Mouse (Mus musculus) cerebellum, postnatal 36 days (tissue): ENCODE measurements around the gene Arl3.

ENCODE experiments used
- DNase-seq, 2 experiments: peaks; one replicate each; pipeline ENCODE4 v3.0.0; 2021 to 2022; ENCODE audit warnings: mixed read lengths in 2 of 2

Arl3 gene

DNA sequence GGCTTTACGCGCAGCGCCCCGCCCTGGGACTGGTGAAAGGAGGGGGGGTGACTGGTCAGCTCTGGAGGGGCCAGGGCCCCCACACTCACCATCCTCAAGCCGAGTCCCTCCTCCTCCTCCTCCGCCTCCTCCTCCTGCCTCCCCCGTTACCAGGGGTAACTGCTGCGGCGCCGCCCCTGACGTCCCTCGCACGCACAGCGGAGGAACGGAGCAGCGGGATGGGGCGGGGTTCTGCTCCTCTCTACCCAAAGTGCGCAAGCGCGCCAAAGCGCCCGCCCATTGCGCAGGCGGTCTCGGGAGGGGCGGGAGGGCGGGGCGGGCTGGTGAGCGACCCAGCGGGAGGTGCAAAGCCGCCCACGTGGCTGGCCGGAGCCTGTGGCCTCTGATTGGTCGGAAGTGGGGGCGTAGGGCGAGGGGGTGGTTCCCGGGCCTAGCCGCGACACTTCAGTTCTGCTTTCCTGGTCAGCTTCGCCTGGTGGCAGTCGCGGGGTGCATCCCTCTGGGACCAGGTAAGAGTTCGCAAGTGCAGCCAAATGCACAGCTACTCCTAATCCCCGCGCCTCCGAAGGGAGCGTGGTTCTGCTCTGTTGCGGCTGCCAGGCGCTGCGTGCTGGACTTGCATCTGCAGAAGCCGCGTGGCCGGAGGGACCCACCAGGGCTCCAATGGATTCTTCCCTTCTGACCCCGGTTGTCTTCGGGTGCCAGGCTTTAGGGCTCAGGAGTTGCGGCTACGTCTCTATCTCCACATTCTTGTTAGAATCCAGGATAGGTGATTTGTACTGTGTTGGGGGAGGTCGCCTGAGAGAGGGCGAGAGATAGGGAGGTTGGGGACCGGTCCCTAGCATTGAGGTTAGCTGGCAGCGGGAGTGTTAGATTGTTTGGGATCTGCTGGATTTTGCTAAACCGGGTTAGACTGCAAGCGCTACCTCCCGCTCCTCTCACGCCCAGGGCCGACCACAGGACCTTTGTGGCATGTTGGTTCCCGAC lies at the start of gene Arl3, which contains the start of gene Sfxn2:
Gene Arl3, minus strand, starts transcription at position 248 of the 987 bp plus-strand sequence.
Gene Sfxn2, plus strand, starts transcription at position 415 of the 987 bp plus-strand sequence.
- DNase-seq, result peak; percentile 91 to 95

DNA sequence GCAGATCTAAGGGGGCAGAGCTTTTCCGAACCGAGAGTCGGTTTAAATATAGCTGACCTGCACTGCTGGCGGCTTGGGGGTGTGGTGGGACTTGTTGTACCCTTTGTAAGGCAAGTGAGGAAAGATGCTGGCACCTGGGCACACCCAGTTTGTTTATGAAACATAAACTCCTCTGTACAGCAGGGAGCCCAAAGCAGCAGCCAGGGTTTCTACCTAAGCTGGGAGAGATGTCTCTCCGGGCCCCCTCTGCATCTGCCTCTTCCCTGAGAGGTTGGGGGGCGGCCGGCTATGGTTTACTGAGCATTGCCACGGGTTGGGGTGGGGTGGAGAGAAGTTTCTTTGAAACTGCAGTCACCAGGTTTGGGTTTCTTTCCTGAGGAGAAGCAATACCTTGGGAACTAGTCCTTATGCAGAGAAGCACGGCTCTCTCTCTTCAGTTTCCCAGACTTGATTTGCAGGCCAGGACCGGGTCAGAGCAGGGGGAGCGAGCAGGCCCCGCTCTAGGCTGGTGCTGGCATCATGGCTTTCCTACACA lies 49.7 kb upstream of the Arl3 start:
- no peak for DNase-seq

DNA sequence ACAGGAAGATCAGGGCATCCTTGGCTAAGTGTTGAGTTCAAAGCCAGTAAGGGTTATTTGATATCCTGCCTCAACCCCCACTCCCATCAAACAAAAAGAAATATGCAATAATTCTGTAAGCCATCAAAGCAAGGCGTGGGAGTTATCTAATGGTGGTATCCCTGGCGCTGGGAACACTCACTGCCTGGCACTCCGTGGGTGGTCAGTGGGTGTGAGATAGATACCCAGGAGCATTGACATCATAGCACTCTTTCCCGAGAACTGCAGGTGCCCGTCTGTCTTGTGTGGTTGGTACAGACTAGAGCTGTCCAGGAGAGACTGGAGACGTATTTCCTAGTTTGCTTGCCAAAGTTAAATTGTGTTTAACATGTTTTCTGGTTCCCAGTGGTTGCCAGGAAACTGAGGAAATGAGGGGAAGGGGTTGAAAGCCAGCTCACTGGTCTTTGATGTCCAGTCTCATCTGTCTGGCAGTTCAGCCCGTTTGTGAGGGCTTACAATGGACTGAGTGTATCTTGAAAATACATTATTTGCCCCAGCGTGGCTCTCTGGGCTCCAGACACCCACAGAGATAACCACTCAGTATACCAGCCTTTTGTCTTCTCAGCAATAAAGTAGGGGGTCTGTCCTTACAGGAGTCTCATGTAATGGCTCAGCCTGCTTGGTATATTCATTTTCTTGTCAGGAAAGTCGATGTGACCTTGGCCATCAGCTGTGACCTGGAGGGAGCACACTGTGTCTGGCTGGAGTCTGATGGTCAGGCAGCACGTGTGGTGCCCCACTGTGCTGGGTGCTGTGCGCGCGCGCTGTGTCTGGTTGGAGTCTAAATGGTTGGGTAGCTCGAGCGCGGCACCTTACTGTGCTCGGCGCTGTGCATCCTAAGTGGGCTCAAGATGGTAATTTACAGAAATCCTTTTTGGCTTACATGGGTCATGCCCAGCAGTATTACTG lies 48.5 kb upstream of the Arl3 start:
- DNase-seq, result no peak

DNA sequence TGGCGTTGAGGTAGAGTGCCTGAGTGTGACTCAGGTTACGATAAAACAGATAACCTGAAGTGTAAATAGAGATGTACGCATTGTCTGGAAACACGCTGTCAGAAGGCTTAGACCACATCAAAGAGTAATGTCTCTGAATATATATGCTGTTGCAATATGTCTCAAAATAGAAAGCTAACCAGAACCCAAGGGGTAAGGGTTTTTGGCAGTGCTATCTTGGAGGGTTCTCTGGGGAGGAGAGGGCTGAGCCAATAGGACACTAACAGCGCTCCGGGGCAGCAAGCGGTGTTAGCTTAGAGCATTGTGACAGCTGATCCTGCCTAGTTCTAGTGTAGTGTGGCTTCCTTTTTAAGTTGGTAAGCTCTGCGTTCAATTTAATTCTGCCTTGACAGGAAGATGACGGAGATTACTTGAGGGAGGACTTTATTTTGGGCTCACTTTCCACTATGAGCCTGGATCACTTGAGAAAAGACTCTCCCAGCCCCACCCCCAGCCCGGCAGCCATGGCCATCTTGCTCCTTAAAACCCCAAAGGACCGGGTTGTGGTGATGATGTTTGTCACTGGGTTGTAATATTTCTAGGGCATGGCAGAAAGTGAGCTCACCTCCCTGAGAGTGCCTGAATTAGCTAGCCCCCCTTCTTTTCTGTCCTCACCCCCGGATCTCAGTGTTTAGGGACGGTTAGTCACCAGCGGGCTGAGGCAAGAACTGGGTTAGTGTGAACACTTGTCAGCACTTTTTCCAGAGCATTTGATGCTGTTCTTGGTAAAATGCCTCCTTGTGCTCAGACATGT lies 47.2 kb upstream of the Arl3 start:
- DNase-seq, result no peak

DNA sequence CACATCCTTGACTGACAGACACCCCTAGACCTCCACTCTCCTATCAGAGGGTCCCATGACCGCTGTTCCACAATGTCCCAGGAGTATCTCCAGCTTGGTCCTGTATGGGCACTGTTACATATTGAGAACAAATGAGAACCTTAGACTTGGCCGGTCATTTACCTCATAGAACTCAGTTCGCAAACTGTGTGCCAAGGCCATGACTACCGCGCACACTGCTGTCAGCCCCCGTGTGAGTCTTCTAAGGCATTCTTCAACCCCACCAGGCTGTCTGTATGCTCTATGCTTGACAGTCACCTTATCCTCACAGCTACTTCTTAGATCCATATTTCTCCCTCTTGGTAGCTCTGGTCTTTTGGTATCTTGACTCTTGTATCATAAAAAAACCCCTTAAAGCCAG lies 46.5 kb upstream of the Arl3 start:
- DNase-seq, result no peak

DNA sequence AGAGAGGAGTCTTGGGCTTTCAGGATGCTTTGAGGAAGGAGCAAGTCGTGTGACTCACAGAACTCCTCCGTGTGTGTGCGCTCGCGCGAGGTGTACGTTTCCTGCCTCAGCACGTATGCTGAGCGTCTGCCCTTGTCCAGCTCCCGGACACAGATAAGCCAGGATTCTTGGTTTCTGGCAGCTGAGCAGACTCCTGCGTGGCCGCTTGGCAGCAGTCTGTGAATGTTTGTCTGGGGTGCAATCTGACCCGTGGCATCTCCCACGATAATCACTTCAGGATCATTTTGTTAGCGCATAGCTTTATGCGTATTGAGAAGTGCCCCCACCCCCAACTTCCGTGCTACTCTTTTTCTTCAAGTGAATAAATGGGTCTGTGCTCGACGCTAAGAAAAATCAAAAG lies 46.0 kb upstream of the Arl3 start:
- peak; percentile 43 to 48 for DNase-seq

DNA sequence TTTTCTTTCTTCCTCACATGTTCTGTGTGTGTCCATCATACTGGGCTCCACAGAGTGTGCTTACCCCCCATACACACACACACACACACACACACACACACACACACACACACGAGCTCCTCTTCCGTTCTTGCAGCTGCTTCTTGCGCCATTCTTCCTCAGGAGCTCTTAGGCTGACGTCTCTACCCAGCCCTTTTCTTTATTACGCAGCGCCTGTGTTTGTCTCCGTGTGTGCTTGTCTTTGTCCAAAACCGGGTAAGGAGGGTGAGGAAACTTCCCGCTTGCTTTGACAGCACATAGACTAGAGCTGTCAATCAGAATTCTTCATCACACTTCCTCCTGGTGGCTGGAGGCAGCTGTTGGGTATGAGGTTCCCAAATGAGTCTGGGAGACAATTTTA lies 45.3 kb upstream of the Arl3 start:
- no peak for DNase-seq

DNA sequence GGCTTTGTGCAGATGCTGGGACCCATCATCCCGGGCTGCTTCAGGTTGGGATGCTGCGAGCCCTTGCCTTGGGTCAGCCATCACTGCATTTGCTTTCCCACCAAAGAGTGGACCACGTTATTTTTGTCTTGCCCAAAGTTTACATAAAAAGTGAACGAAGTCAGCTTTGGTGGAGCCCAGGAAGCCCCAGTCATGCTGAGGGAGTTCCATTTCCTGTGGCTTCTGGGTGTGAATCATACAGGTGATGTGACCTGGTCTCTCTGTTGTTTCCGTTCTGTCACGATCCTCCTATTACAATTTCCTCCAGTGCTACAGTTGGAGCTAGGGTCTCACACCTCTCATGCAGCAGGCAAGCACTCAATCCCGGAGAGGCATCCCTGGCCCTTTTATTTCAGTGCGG lies 44.4 kb upstream of the Arl3 start:
- DNase-seq, result no peak

DNA sequence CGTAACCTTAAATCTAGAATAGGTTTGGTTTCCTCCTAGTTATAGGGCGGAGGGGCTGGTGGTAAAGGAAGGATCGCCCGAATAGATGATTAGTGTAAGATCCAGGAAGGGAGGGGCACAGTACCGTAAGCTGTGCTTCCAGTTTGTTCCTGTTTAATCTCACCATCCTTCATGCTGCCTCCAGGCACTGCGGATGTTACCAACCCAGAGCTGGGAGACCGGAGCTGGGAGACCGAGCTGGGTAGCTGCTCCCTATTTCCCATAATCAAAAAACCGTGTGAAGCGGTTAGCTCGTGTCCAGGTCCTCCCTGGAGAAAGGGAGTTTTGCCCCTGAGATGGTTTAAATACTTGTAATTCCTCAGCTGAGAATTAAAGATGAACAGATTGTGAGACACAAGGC lies 43.4 kb upstream of the Arl3 start:
- no peak for DNase-seq

DNA sequence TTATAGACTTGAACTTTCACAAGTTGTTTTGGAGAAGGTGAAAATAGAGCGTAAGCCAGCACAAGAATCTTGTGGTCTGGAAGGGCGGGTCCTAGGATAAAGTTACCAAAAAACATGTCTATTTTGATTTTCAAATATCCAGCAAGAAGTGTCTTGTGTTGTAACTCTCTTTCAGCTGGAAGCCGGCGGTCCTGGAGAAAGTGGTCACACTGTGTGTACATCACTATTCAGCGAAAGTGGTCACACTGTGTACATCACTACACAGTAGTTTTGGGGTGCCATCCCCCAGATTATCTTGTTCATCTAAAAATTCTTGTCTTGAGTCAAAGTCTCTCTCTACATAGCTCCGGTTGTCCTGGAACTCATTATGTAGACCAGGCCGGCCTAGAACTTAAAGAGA lies 35.2 kb upstream of the Arl3 start:
- no peak for DNase-seq

DNA sequence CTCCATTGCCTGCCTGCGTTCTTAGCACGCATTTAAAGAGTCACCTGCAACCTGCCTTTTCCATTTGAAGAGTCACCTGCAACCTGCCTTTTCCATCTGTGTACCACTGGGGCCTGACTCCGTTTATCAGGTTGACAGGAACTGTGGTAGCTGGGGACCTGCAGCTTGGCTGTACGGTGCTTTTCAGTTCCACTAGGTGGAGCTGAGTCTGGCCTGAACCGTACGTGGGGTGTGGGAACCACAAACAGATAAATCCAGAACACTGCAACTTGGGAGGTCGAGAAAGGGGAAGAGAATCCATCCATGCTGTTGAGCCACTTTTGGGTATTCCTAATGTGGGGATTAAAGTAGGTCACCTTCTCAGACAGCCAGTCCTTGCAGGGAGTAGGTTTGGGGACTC lies 34.4 kb upstream of the Arl3 start:
- no peak for DNase-seq

DNA sequence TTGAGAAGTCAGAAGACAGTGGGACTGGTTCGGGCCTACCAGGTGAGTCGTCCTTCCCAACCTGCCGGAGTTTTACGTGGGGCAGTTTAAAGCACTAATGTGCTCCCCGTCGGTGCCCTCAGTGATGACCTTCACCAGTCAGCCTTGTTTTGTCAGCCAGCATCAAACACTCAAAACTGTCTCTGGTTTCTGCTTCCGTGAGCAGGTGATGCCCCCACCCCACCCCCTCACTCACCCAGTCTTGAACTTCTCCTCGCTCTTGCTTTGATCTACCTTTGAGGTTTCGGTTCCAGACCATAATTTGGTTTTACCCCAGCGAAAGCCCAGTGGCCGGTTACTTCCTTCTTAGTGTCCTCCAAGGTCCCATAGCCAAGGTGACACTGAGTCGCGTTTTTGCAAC lies 33.7 kb upstream of the Arl3 start:
- no peak for DNase-seq

DNA sequence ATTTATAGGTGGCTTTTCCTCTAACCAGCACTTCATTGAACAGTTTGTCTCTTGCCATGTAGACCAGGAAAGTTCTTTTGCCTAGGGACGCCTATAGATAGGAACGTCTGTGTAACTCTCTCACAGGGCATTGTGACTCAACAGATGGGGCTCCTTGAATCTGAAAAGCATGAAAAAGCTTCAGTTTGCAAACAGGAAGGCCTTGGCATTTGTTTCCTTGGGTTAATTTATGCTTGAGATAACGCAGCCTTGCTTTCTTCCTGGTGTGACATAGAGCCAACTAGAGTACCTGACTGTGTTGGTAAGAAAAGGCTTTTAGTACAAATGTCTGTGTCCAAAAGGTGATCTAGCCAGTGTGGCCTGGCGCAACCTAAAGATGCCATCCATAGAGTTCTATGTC lies 29.4 kb upstream of the Arl3 start:
- no peak for DNase-seq

DNA sequence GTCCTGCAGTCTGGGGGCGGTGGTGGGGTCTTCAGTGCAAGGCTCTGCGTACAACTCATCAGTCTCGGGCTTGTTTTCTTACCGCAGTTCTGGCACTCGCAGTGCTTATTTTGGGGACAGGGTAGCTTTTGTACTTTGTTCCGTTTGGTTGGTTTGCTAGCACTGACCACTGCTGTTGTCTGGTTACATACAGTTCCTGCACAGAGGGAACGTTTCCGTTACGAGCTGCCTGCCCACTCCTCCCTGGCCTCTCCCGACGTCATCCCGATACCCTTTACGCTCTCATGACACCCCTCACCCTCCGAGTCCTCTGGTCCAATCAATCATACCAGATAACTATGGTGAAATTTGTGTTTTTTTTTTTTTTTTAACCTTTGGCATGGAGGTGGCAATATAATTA lies 28.5 kb upstream of the Arl3 start:
- DNase-seq, result no peak

DNA sequence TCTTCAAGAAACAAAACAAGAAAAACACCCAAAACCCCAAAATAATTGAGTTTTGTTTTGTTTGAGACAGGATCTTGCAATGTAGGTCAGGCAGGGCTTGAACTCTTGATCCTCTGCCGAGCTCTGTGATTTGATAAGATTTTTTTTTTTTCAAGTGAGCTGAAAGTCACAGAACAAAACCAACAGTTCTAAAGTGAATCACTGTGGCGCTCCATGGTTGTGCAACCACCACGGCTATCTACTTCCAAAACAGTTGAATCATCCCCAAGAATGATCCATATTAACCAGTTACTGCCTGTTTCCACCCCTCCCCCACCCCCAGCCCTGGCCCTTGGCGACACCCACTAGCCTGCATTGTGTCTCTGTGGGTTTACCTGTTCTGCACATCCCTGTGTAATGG lies 27.4 kb upstream of the Arl3 start:
- no peak for DNase-seq

DNA sequence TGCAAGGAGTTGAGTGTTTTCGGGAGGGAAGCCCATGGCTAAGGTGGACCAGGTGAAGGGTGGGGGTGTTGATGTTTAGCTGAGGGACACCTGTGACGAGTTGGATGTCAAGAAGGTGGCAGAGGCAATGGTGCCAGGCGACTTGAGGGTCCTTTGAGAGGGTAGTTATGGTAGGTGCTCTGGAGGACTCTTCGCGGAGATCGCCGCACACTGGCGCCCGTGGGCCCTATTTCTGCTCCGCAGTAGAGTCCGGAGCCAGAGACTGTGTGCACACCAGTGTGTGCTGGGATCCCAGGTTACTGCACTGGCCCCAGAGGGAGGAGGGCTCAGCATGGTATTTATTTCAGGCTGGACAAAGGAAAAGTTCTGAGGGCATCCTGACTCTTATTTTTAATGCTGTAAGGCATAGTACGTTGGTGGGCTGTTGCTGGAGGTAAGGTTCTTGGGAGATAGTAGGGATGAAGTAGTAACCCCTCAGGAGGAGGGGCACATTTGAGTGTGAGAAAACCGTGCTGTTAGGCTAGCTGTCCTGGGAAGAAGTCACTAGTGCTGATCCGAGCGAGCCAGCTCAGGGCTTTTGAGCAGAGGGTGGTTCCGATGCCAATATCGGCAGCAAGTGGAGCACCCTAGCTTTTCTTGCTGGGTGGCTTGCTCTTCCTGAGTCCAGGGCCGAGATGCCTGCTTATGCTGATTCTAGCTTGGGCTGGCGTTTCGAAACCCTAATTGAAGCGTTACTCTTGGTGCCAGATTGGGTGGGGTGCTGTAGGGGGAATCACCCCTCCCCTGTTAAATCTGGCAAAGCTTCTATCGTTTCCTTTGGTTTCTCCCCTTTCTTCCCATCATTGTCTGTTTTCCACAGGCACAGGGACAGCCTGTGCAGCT lies 26.6 kb upstream of the Arl3 start:
- DNase-seq, result peak in 1 of 2 experiments; percentile 19

DNA sequence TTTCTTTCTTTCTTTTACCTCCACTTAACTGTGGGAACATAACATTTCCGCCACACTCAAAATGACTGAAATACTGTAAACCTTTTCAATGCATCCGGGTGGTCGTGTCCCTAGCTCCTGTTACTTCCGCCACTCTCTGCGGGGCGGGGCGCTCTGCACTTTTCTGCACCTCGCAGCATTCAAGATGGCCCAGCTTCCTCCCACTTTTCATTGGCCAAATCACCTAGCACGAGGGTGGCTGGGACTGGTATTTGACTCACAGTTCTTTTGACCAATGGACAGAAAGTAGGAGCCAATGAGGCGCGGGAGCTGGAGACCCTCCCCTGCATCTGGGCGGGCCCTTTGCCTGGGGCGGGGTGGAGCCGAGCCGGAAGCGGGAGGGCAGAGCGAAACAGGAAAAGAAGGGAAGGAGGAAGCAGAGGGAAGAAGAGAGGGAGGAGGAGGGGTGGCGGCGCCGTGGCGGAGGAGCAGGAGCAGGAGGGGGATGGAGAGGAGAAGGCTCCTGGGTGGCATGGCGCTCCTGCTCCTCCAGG lies 25.8 kb upstream of the Arl3 start, which contains the start of gene Wbp1l:
Gene Wbp1l, plus strand, starts transcription at position 365 of the 533 bp plus-strand sequence.
- peak; percentile 93 for DNase-seq

DNA sequence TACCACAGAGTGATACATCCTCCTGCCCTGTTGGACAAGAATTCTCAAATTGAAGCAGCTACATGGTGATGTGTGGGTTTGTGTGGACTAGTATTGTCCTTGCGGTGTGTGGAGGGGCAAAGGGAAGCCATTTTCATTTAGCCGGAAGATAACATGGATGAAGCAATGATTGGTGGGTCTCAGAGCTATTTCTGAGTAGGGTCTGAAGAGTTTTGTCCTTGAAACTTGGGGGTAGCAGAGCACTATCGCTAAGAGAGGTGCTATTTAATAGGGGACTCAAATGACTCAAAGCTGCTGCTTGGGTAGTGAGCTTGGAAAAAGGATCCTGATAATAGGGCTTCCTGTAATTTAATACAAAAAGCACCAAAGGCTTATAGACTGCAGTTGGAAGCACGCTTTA lies 25.2 kb upstream of the Arl3 start:
- no peak for DNase-seq

DNA sequence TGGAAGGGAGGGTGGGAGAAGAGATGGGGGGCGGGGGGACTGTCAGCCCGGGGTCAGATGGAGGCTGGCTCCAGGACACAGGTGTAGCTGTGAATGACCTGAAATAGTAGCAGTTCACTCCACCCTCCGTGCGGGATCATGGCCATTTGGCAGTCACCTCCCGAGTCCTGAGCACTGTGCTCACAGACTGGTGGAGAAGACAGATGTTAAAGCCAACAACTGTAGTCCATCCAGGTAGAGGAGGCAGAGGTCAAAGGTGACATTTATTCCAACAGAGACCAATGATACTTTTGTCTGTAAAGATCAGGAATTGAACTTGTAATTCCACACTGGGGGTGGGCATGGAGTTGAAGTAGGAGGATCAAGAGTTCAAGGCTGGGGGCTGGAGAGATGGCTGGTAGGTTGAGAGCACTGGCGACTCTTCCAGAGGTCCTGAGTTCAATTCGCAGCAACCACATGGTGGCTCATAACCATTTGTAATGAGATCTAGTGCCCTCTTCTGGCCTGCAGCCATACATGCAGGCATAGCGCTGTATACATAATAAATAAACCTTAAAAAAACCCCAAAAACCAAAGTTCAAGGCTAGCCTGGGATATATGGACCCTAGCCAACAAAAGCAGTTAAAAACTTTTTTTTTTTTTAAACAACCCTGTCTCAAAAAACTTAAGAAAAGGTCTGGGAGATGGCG lies 19.9 kb upstream of the Arl3 start:
- DNase-seq, result no peak

DNA sequence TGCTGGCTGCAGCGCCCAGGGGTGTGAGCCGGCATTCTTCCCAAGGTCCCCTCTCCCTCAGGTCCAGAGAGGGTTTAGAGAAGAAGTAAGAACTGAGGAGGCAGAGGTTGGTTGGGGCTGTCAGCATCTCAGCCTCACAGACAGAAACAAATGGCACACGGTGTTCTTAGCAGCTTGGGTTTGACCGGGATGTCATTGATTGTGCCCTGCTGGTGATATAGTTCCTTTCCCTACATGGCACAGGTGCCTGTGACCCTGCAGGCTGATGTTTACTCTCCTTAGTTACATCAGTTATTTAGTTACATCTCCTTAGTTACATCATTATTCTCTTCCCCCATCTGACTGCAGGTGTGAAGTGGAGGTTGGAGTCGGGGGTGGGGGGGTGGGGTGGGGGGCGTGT lies 18.6 kb upstream of the Arl3 start:
- DNase-seq, result no peak
